Mouse (Mus musculus) ES-Bruce4 (cell line): ENCODE results near the gene Gimap8. TPM values are rescaled to one million over a fixed set of nuclear protein-coding genes. Genes with fewer than 3 reads are reported as not detected.
A peak's percentile ranks its signal among the peaks of the same experiment; 100 is the strongest.
"Not testable (repeated sequence)": the region's sequence is repeated elsewhere in the genome, so short reads cannot be mapped to it uniquely, and the experiment has no call there.

ENCODE experiments used
- H3K27ac ChIP-seq: 2 replicates; pipeline ENCODE4 v1.5.1; 2012; ENCODE audit warnings: low read length, inconsistent platforms; ENCODE audit not compliant: insufficient read depth
- H3K27me3 ChIP-seq: 2 replicates; pipeline ENCODE4 v1.6.1; 2012; ENCODE audit warnings: mild to moderate bottlenecking, low read length, inconsistent platforms; ENCODE audit not compliant: control insufficient read depth, poor library complexity, insufficient read depth, severe bottlenecking
- H3K36me3 ChIP-seq: 2 replicates; pipeline ENCODE4 v1.6.1; 2012; ENCODE audit warnings: inconsistent platforms, mild to moderate bottlenecking, low read length, moderate library complexity; ENCODE audit not compliant: control insufficient read depth, poor library complexity, insufficient read depth, severe bottlenecking
- H3K4me1 ChIP-seq: one replicate; pipeline ENCODE4 v1.8.1; 2011; ENCODE audit warnings: low read length; ENCODE audit not compliant: control insufficient read depth, insufficient read depth
- H3K4me3 ChIP-seq: 2 replicates; pipeline ENCODE4 v1.5.1; 2011; ENCODE audit warnings: low read depth, mild to moderate bottlenecking, low read length
- H3K9ac ChIP-seq: 2 replicates; pipeline ENCODE4 v1.6.1; 2012; ENCODE audit warnings: low read depth, mild to moderate bottlenecking, inconsistent platforms; ENCODE audit not compliant: poor library complexity, severe bottlenecking
- H3K9me3 ChIP-seq: replicated peaks from 2 replicates; pipeline ENCODE4 v1.6.1; 2012; ENCODE audit warnings: mild to moderate bottlenecking, low read length, inconsistent platforms; ENCODE audit not compliant: control insufficient read depth, poor library complexity, insufficient read depth, severe bottlenecking
- CTCF ChIP-seq: IDR thresholded peaks from one replicate; pipeline ENCODE4 v1.8.1; 2011; ENCODE audit warnings: low read depth, low read length
- EP300 ChIP-seq: IDR thresholded peaks from 2 replicates; pipeline ENCODE4 v1.6.1; 2011; ENCODE audit warnings: low read depth, low read length; ENCODE audit not compliant: insufficient read depth
- POLR2A ChIP-seq: IDR thresholded peaks from one replicate; pipeline ENCODE4 v1.8.1; 2011; ENCODE audit warnings: low read length; ENCODE audit not compliant: insufficient read depth
- polyA plus RNA-seq: library from polyadenylated mRNA; stranded (reverse); fragments of >200 nt; gene quantifications from 2 replicates; pipeline ENCODE4 v1.2.4, GENCODE M21; 2011; ENCODE audit warnings: low read depth; ENCODE audit not compliant: missing spikeins, insufficient read depth, insufficient read length

Gimap8 gene
- polyA plus RNA-seq, 1 experiment, result 0.31 TPM

DNA sequence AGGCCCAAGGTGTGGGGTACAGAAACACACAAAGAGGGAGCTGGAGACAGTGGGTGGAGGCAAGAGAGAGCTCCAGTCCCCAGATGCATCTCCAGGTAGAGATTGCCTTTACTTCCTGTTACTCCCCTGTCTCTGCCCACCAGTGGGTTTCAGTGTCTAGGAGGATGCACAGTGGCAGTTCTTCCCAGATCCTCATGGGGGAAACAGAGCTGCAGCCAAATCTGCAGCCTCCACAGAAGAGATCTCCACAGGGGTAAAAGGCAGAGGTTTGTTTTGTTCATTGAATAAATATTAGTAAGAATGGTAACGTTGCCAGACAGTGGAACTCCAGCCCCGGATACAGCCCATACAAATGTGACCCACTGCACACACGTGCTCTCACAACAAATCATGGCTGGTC lies 36.4 kb upstream of the Gimap8 start:
- Histone ChIP-seq H3K27ac (no peak overlapping the region), H3K9ac (no peak overlapping the region), H3K9me3 (no peaks in the 10 kb centered on the region), H3K36me3 (no peaks in the 10 kb centered on the region), H3K4me3 (no peak overlapping the region), H3K4me1 (no peaks in the 10 kb centered on the region), H3K27me3 (no peaks in the 10 kb centered on the region)
- TF ChIP-seq EP300 (no peak), POLR2A (no peak), CTCF (no peak)

GRCm38 (mm10) chr6:48613464-48613863 lies 33.6 kb upstream of the Gimap8 start:
- no peaks in the 10 kb centered on the region for H3K9me3 ChIP-seq
- TF ChIP-seq EP300, result no peak
- TF ChIP-seq CTCF, result no peak
- TF ChIP-seq POLR2A, result no peak
- no peaks in the 10 kb centered on the region for H3K27me3 ChIP-seq
- no peak overlapping the region for H3K27ac ChIP-seq
- no peaks in the 10 kb centered on the region for H3K36me3 ChIP-seq
- H3K4me1 ChIP-seq, result no peaks in the 10 kb centered on the region
- no peak overlapping the region for H3K4me3 ChIP-seq
- no peak overlapping the region for H3K9ac ChIP-seq

GRCm38 (mm10) chr6:48614756-48615155 lies 32.3 kb upstream of the Gimap8 start:
- Histone ChIP-seq H3K36me3 (no peaks in the 10 kb centered on the region), H3K27me3 (no peaks in the 10 kb centered on the region), H3K9ac (no peak overlapping the region), H3K27ac (no peak overlapping the region), H3K4me3 (no peak overlapping the region), H3K9me3 (no peaks in the 10 kb centered on the region), H3K4me1 (no peaks in the 10 kb centered on the region)
- TF ChIP-seq CTCF, result no peak
- TF ChIP-seq EP300, result no peak

- H3K4me3 ChIP-seq, result peak overlapping the region; percentile 59
- no peaks in the 10 kb centered on the region for H3K27me3 ChIP-seq
- no peak overlapping the region for H3K27ac ChIP-seq
- H3K4me1 ChIP-seq, result no peaks in the 10 kb centered on the region
- H3K9me3 ChIP-seq, result no peaks in the 10 kb centered on the region
- no peaks in the 10 kb centered on the region for H3K36me3 ChIP-seq
- TF ChIP-seq EP300 (no peak), POLR2A (no peak), CTCF (no peak)
- H3K9ac ChIP-seq, result peak overlapping the region; percentile 27; the same call in 1 of the 2 replicates
Measured at GRCm38 (mm10) chr6:48620031-48620430, 27.0 kb upstream of the Gimap8 start.

DNA sequence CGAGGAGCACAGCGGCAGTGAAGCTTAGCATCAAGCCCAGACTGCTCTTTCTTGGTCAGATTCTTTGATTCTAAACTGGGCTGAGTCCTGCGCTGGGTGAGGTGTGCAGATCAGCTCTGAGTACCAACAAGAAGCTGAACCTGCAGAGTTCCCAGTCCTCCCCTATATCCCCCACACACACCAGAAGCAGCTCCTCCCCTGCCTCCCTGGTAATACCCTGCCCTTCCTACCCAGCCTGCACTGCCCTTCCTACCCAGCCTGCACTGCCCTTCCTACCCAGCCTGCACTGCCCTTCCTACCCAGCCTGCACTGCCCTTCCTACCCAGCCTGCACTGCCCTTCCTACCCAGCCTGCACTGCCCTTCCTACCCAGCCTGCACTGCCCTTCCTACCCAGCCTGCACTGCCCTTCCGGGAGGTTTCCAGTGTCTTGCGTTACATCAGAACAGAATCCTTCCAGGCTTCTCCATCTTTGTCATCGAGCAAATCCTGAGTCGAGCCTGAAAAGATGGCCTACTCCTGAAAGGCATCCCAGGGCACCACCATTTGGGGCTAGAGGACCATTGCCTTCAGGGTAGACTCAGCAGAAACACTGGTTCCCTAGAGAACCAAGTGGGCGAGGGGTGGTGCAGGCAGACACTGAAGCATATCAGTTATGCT lies 24.7 kb upstream of the Gimap8 start:
- not testable (repeated sequence) for H3K27me3 ChIP-seq, H3K36me3 ChIP-seq, H3K4me1 ChIP-seq, H3K9ac ChIP-seq, H3K27ac ChIP-seq, H3K9me3 ChIP-seq
- H3K4me3 ChIP-seq, result peak overlapping the region; percentile 76

GRCm38 (mm10) chr6:48623460-48623859 lies 23.6 kb upstream of the Gimap8 start:
- Histone ChIP-seq H3K36me3 (no peaks in the 10 kb centered on the region), H3K9ac (no peak overlapping the region), H3K27ac (no peak overlapping the region), H3K4me3 (no peak overlapping the region), H3K27me3 (no peaks in the 10 kb centered on the region; the same call in none of the 2 replicates), H3K4me1 (no peaks in the 10 kb centered on the region), H3K9me3 (no peaks in the 10 kb centered on the region)
- TF ChIP-seq EP300 (no peak), CTCF (peak; percentile 31)

DNA sequence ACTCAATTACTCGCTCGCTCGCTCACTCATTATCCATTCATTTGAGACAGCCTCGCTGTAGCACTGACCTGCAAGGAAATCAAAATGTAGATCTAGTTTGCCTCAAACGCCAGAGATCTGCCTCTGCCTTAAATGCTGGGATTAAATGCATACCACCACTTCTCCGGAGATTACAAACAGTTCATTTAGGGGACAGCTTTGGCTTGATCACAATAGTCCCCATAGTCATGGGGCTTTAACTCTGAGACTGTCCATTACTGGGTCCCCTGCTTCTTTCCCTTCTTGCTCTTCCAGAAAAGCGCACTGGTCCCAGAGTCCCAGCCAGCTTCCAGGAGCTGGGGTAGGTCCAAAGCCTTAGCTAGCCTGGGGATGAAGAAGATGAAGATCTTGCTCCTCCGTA lies 20.6 kb upstream of the Gimap8 start, which contains the start of gene AI854703:
Gene AI854703, plus strand, starts transcription at position 301 of the 400 bp plus-strand sequence.
- H3K27ac ChIP-seq, result no peak within 1 kb of the TSS
- H3K4me3 ChIP-seq, result peak within 1 kb of the TSS; percentile 44
- peak within 1 kb of the TSS; percentile 32 for H3K9ac ChIP-seq
- no peaks in the 10 kb centered on the region for H3K36me3 ChIP-seq
- H3K4me1 ChIP-seq, result no peaks in the 10 kb centered on the region
- TF ChIP-seq POLR2A (no peak), EP300 (no peak), CTCF (no peak)
- H3K27me3 ChIP-seq, result no peaks in the 10 kb centered on the region; the same call in none of the 2 replicates
- no peaks in the 10 kb centered on the region for H3K9me3 ChIP-seq
